Mouse (Mus musculus): ENCODE results near the gene Myod1. TPM values are rescaled to one million over a fixed set of nuclear protein-coding genes. Genes with fewer than 3 reads are reported as not detected.

The Myod1 gene
- 0.33 TPM in 1 of 2 replicates, not detected in the other for polyA plus RNA-seq (2016; fragmentation: Nextera tagmentation; extraction: Ambion mirVana)

GRCm38 (mm10) chr7:46376172-46377007, at the start of gene Myod1:
TSS of gene Myod1 (plus strand) at chr7:46376474.
- H3K9ac ChIP-seq, result no peak within 1 kb of the TSS

GRCm38 (mm10) chr7:46327896-46328295, 48.4 kb upstream of the Myod1 start:
- Histone ChIP-seq H3K9me3 (no peaks in the 10 kb centered on the region), H3K9ac (no peak overlapping the region), H3K4me2 (no peak overlapping the region), H3K36me3 (replicated peaks) (no peaks in the 10 kb centered on the region), H3K27me3 (0 out of 2 replicates have a peak, but pooled peaks cover 4% of the 10 kb centered on the region), H3K4me1 (no peaks in the 10 kb centered on the region), H3K27ac (no peak overlapping the region), H3K4me3 (replicated peaks) (no peak overlapping the region)
- no peak for ATAC-seq (ENCODE audit: low FRiP score)
- WGBS, result 71% methylated on average over 4 of the region's 4 CpGs

More at GRCm38 (mm10) chr7:46376172-46377007, at the start of gene Myod1:
- 0 out of 2 replicates have a peak, but pooled peaks have one; percentile 13 for ATAC-seq (ENCODE audit: low FRiP score)
- Histone ChIP-seq H3K27me3 (peaks cover 80% of the 10 kb centered on the region), H3K9me3 (no peaks in the 10 kb centered on the region), H3K4me3 (replicated peaks) (peak within 1 kb of the TSS; percentile 32), H3K4me2 (peak within 1 kb of the TSS; percentile 49), H3K36me3 (replicated peaks) (no peaks in the 10 kb centered on the region), H3K27ac (no peak within 1 kb of the TSS), H3K4me1 (peaks cover 22% of the 10 kb centered on the region)
- WGBS, result 4% methylated on average over 44 of the region's 44 CpGs

- H3K9me3 ChIP-seq, result no peaks in the 10 kb centered on the region
- no peak overlapping the region for H3K9ac ChIP-seq
- WGBS, result 90% methylated on average over 9 of the region's 9 CpGs
- H3K4me3 ChIP-seq (replicated peaks), result no peak overlapping the region
- no peak overlapping the region for H3K4me2 ChIP-seq
- no peaks in the 10 kb centered on the region for H3K4me1 ChIP-seq
- H3K36me3 ChIP-seq (replicated peaks), result no peaks in the 10 kb centered on the region
- H3K27me3 ChIP-seq, result no peaks in the 10 kb centered on the region
- no peak for ATAC-seq (ENCODE audit: low FRiP score)
- no peak overlapping the region for H3K27ac ChIP-seq
Measured at GRCm38 (mm10) chr7:46337397-46337796, 38.9 kb upstream of the Myod1 start.

- no peaks in the 10 kb centered on the region for H3K36me3 ChIP-seq (replicated peaks)
- ATAC-seq (ENCODE audit: low FRiP score), result no peak
- no peaks in the 10 kb centered on the region for H3K27me3 ChIP-seq
- no peak overlapping the region for H3K27ac ChIP-seq
- no peak overlapping the region for H3K9ac ChIP-seq
- WGBS, result 54% methylated on average over 3 of the region's 3 CpGs
- H3K4me2 ChIP-seq, result no peak overlapping the region
- H3K9me3 ChIP-seq, result no peaks in the 10 kb centered on the region
- H3K4me3 ChIP-seq (replicated peaks), result no peak overlapping the region
- no peaks in the 10 kb centered on the region for H3K4me1 ChIP-seq
Measured at GRCm38 (mm10) chr7:46339818-46340217, 36.5 kb upstream of the Myod1 start.

GRCm38 (mm10) chr7:46340295-46340694, 36.0 kb upstream of the Myod1 start:
- no peaks in the 10 kb centered on the region for H3K4me1 ChIP-seq
- WGBS, result 66% methylated on average over 5 of the region's 5 CpGs

GRCm38 (mm10) chr7:46341471-46341870, 34.8 kb upstream of the Myod1 start:
- no peak for ATAC-seq (ENCODE audit: low FRiP score)
- 88% methylated on average over 9 of the region's 9 CpGs for WGBS

More at GRCm38 (mm10) chr7:46340295-46340694, 36.0 kb upstream of the Myod1 start:
- Histone ChIP-seq H3K9me3 (no peaks in the 10 kb centered on the region), H3K9ac (no peak overlapping the region), H3K4me3 (replicated peaks) (no peak overlapping the region), H3K27me3 (no peaks in the 10 kb centered on the region), H3K36me3 (replicated peaks) (no peaks in the 10 kb centered on the region), H3K27ac (no peak overlapping the region), H3K4me2 (no peak overlapping the region)
- no peak for ATAC-seq (ENCODE audit: low FRiP score)

GRCm38 (mm10) chr7:46347692-46348091, 28.6 kb upstream of the Myod1 start:
- H3K9ac ChIP-seq, result no peak overlapping the region
- no peak for ATAC-seq (ENCODE audit: low FRiP score)
- no peak overlapping the region for H3K4me3 ChIP-seq (replicated peaks)
- 73% methylated on average over 4 of the region's 4 CpGs for WGBS
- no peaks in the 10 kb centered on the region for H3K36me3 ChIP-seq (replicated peaks)
- H3K27ac ChIP-seq, result no peak overlapping the region
- peaks cover 51% of the 10 kb centered on the region for H3K27me3 ChIP-seq
- no peak overlapping the region for H3K4me2 ChIP-seq
- peaks cover 9% of the 10 kb centered on the region for H3K4me1 ChIP-seq
- no peaks in the 10 kb centered on the region for H3K9me3 ChIP-seq

More at GRCm38 (mm10) chr7:46341471-46341870, 34.8 kb upstream of the Myod1 start:
- Histone ChIP-seq H3K27ac (no peak overlapping the region), H3K36me3 (replicated peaks) (no peaks in the 10 kb centered on the region), H3K27me3 (peaks cover 2% of the 10 kb centered on the region), H3K9ac (no peak overlapping the region), H3K4me1 (no peaks in the 10 kb centered on the region), H3K9me3 (no peaks in the 10 kb centered on the region), H3K4me3 (replicated peaks) (no peak overlapping the region), H3K4me2 (no peak overlapping the region)

- under 1% methylated on average over 30 of the region's 36 CpGs for WGBS
- H3K27ac ChIP-seq, result no peak overlapping the region
- no peak for ATAC-seq (ENCODE audit: low FRiP score)
- H3K9ac ChIP-seq, result 0 out of 2 replicates have a peak overlapping the region, but pooled peaks have one; percentile 36
- no peaks in the 10 kb centered on the region for H3K9me3 ChIP-seq
- H3K4me2 ChIP-seq, result peak overlapping the region; percentile 41
- peaks cover 51% of the 10 kb centered on the region for H3K27me3 ChIP-seq
- peak overlapping the region; percentile 25 for H3K4me3 ChIP-seq (replicated peaks)
- H3K36me3 ChIP-seq (replicated peaks), result no peaks in the 10 kb centered on the region
- H3K4me1 ChIP-seq, result peaks cover 9% of the 10 kb centered on the region
Measured at GRCm38 (mm10) chr7:46348813-46349212, 27.5 kb upstream of the Myod1 start.

- peaks cover 51% of the 10 kb centered on the region for H3K27me3 ChIP-seq
- H3K4me3 ChIP-seq (replicated peaks), result no peak overlapping the region
- peaks cover 9% of the 10 kb centered on the region for H3K4me1 ChIP-seq
- H3K9me3 ChIP-seq, result no peaks in the 10 kb centered on the region
- no peak overlapping the region for H3K4me2 ChIP-seq
- WGBS, result 45% methylated on average over 9 of the region's 9 CpGs
- no peaks in the 10 kb centered on the region for H3K36me3 ChIP-seq (replicated peaks)
- H3K27ac ChIP-seq, result no peak overlapping the region
- no peak overlapping the region for H3K9ac ChIP-seq
- no peak for ATAC-seq (ENCODE audit: low FRiP score)
Measured at GRCm38 (mm10) chr7:46350119-46350702, 26.1 kb upstream of the Myod1 start.

- H3K9me3 ChIP-seq, result no peaks in the 10 kb centered on the region
- no peak overlapping the region for H3K4me2 ChIP-seq
- no peak overlapping the region for H3K9ac ChIP-seq
- peaks cover 36% of the 10 kb centered on the region for H3K27me3 ChIP-seq
- WGBS, result 73% methylated on average over 2 of the region's 2 CpGs
- H3K27ac ChIP-seq, result no peak overlapping the region
- no peaks in the 10 kb centered on the region for H3K36me3 ChIP-seq (replicated peaks)
- peaks cover 9% of the 10 kb centered on the region for H3K4me1 ChIP-seq
- ATAC-seq (ENCODE audit: low FRiP score), result no peak
- H3K4me3 ChIP-seq (replicated peaks), result no peak overlapping the region
Measured at GRCm38 (mm10) chr7:46352748-46353147, 23.5 kb upstream of the Myod1 start.

- H3K4me2 ChIP-seq, result no peak overlapping the region
- WGBS, result 65% methylated on average over 8 of the region's 8 CpGs
- ATAC-seq (ENCODE audit: low FRiP score), result no peak
- no peaks in the 10 kb centered on the region for H3K9me3 ChIP-seq
- H3K4me1 ChIP-seq, result peaks cover 9% of the 10 kb centered on the region
- peaks cover 32% of the 10 kb centered on the region for H3K27me3 ChIP-seq
- no peak overlapping the region for H3K27ac ChIP-seq
- no peak overlapping the region for H3K9ac ChIP-seq
- no peaks in the 10 kb centered on the region for H3K36me3 ChIP-seq (replicated peaks)
- H3K4me3 ChIP-seq (replicated peaks), result no peak overlapping the region
Measured at GRCm38 (mm10) chr7:46353216-46353615, 23.1 kb upstream of the Myod1 start.

GRCm38 (mm10) chr7:46353875-46354274, 22.4 kb upstream of the Myod1 start:
- Histone ChIP-seq H3K4me3 (replicated peaks) (no peak overlapping the region), H3K9ac (no peak overlapping the region), H3K9me3 (no peaks in the 10 kb centered on the region), H3K27me3 (peaks cover 25% of the 10 kb centered on the region), H3K4me2 (no peak overlapping the region), H3K4me1 (peaks cover 6% of the 10 kb centered on the region), H3K36me3 (replicated peaks) (no peaks in the 10 kb centered on the region), H3K27ac (no peak overlapping the region)
- 79% methylated on average over 4 of the region's 4 CpGs for WGBS
- no peak for ATAC-seq (ENCODE audit: low FRiP score)
